Mouse (Mus musculus) lung, embryonic 14.5 days (tissue): ENCODE data around the gene Cse1l. TPM values are rescaled to one million over a fixed set of nuclear protein-coding genes. Genes with fewer than 3 reads are reported as not detected.

Experiments used
- ATAC-seq: fragments of 200-750 bp; cut with Nextera tagmentation; 2 replicates; pipeline ENCODE4 v1.8.0; 2017; ENCODE audit warnings: mild to moderate bottlenecking, moderate TSS enrichment, moderate library complexity; ENCODE audit not compliant: insufficient read depth
- DNase-seq: peaks from one replicate; pipeline ENCODE4 v3.0.0-alpha.2; 2015
- H3K27ac ChIP-seq: fragments of 300-500 bp; sonication (generic); 2 replicates; pipeline ENCODE4 v1.5.1; 2014; ENCODE audit warnings: low read depth, mild to moderate bottlenecking, moderate library complexity
- H3K27me3 ChIP-seq: fragments of 300-500 bp; sonication (generic); 2 replicates; pipeline ENCODE4 v1.6.1; 2014; ENCODE audit warnings: low read length, control low read depth; ENCODE audit not compliant: insufficient read depth
- H3K36me3 ChIP-seq: fragments of 300-500 bp; sonication (generic); 2 replicates; pipeline ENCODE4 v1.6.1; 2014; ENCODE audit warnings: control low read depth; ENCODE audit not compliant: insufficient read depth
- H3K4me1 ChIP-seq: fragments of 300-500 bp; sonication (generic); 2 replicates; pipeline ENCODE4 v1.6.1; 2014; ENCODE audit warnings: antibody characterized with exemption, control low read depth; ENCODE audit not compliant: insufficient read depth
- H3K4me2 ChIP-seq: fragments of 300-500 bp; sonication (generic); 2 replicates; pipeline ENCODE4 v1.6.1; 2014; ENCODE audit warnings: mild to moderate bottlenecking
- H3K4me3 ChIP-seq: fragments of 300-500 bp; sonication (generic); 2 replicates; pipeline ENCODE4 v1.5.1; 2014; ENCODE audit warnings: low read depth, low read length
- H3K9ac ChIP-seq: fragments of 300-500 bp; sonication (generic); 2 replicates; pipeline ENCODE4 v1.6.1; 2014
- H3K9me3 ChIP-seq: fragments of 300-500 bp; sonication (generic); 2 replicates; pipeline ENCODE4 v1.6.1; 2016; ENCODE audit warnings: low read depth, low read length, control low read depth
- CTCF ChIP-seq: IDR thresholded peaks from 2 replicates; pipeline ENCODE4 v1.5.1; 2016; ENCODE audit warnings: antibody characterized with exemption, low read depth
- WGBS: fragments of 180-500 bp; shearing (Covaris S2); extraction: QIAGEN DNeasy Blood & Tissue Kit; methylation state at CpG from one replicate; pipeline ENCODE4 v1.1.7; 2014; 5-methylcytosine and 5-hydroxymethylcytosine counted together
- polyA plus RNA-seq: library from polyadenylated mRNA; unstranded; fragments of >200 nt; fragmentation: Nextera tagmentation; extraction: Ambion mirVana; gene quantifications from 2 replicates; pipeline ENCODE4 v1.2.1, GENCODE M21; 2014

Gene Cse1l
- polyA plus RNA-seq, 1 experiment from 2014 or later, result 177 TPM

DNA sequence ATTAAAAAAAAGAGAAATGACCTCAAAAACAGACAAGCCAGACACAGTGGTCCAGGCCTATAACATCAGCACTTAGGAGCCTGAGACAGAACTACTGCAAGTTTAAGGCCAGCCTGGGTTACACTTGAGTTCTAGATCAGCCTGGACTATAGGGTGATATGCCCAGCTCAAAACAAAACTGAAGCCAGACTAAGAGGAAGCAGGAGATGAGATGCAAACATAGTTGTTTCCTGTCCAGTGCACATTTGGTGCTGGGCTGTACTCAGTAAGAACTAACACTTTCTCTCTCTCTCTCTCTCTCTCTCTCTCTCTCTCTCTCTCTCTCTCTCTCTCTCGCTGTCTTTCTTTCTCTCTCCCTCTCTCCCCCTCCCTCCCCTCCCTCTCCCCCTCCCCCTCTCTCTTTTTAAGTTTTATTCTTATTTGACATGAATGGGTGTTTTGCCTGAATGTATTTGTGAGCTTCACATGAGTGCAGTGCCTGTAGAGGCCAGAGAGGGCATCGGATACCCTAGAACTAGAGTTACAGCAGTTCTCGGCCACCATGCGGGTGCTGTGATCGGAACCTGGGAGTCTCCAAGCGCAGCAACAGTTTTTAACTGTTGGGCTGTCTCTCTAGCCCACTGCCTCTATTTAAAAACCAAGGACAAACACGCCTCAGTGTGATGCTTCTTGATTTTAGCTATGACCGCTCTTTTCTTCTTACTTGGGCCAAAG lies 4.9 kb upstream of the Cse1l start:
- ATAC-seq (no peak), DNase-seq (no peak)
- no peak for TF ChIP-seq CTCF
- 89% methylated on average over 8 of the region's 8 CpGs for WGBS
- H3K4me2 ChIP-seq, result no peak overlapping the region
- H3K4me3 ChIP-seq, result no peak overlapping the region
- no peak overlapping the region for H3K27ac ChIP-seq
- no peaks in the 10 kb centered on the region for H3K4me1 ChIP-seq
- H3K36me3 ChIP-seq, result peaks cover under 1% of the 10 kb centered on the region; the same call in 1 of the 2 replicates
- H3K9ac ChIP-seq, result no peak overlapping the region
- no peaks in the 10 kb centered on the region for H3K9me3 ChIP-seq
- H3K27me3 ChIP-seq, result no peaks in the 10 kb centered on the region

DNA sequence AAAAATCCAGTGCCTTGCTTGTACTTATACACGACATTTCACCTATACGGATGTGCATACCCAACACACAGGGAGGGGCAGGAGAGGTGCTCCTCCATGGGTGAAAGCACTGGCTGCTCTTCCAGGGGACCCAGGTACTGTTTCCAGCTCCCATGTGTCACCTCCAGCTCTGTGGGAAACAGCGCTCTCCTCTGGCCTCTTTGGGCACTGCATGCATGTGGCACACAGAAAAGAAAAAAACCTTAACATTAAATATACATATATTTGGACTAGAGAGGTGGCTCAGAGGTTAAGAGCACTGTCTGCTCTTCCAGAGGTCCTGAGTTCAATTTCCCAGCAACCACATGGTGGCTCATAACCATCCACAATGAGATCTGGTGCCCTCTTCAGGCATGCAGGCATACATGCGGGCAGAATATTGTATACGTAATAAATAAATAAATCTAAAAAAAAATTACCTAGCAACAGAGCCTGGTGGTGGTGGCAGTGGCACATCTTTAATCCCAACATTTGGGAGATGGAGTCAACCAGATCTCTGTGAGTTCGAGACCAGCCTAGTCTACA lies 2.0 kb upstream of the Cse1l start:
- H3K4me3 ChIP-seq, result no peak overlapping the region
- whole genome bisulfite sequencing, result 93% methylated on average over 6 of the region's 6 CpGs
- H3K9me3 ChIP-seq, result no peaks in the 10 kb centered on the region
- H3K27me3 ChIP-seq, result no peaks in the 10 kb centered on the region
- H3K4me2 ChIP-seq, result no peak overlapping the region
- DNase-seq (no peak), ATAC-seq (no peak)
- H3K36me3 ChIP-seq, result peaks cover 4% of the 10 kb centered on the region; the same call in 1 of the 2 replicates
- H3K9ac ChIP-seq, result no peak overlapping the region
- H3K27ac ChIP-seq, result no peak overlapping the region
- H3K4me1 ChIP-seq, result peaks cover 5% of the 10 kb centered on the region; the same call in 1 of the 2 replicates
- peak; percentile 18; the same call in 1 of the 2 replicates for TF ChIP-seq CTCF

DNA sequence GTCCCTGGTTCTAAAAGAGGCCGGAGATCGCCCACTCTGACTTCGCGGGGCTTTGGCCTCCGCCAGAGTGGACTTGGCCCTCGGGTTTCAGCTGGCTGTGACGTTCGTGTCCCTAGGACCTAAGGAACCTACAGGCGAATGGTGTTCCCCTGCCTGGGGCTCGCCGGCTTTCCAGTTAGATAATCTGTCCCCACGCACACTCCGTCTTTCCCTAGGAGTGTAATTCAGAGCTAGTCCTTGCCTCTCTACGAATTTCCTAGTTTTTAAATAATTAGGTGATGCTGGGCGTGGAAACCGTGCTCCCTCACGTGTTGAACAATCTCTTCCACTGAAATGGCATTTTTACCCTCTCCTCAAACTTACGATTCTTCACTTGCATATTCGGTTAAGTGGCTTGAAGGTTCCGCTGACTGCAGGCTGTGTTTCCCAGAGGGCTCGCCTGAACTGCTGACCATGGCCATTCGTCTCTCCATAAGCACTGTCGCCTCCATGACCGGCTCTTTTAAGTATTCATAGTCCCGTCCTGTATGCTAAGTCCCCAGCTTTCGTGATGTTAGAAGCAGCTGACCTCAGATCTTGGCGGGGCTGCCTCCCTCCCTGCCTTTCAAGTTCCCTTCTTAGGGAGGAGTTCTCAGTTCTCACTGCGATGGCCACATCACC lies 813 bp downstream of the Cse1l start:
- peak overlapping the region; percentile 93 for H3K9ac ChIP-seq
- DNase-seq (peak; percentile 19), ATAC-seq (peak; percentile 42; the same call in 1 of the 2 replicates)
- peaks cover 5% of the 10 kb centered on the region; the same call in 1 of the 2 replicates for H3K4me1 ChIP-seq
- TF ChIP-seq CTCF, result no peak
- peak overlapping the region; percentile 70 for H3K4me3 ChIP-seq
- H3K27me3 ChIP-seq, result no peaks in the 10 kb centered on the region
- H3K9me3 ChIP-seq, result no peaks in the 10 kb centered on the region
- under 1% methylated on average over 28 of the region's 28 CpGs for WGBS
- H3K27ac ChIP-seq, result peak overlapping the region; percentile 99
- H3K36me3 ChIP-seq, result peaks cover 12% of the 10 kb centered on the region
- peak overlapping the region; percentile 91 for H3K4me2 ChIP-seq

DNA sequence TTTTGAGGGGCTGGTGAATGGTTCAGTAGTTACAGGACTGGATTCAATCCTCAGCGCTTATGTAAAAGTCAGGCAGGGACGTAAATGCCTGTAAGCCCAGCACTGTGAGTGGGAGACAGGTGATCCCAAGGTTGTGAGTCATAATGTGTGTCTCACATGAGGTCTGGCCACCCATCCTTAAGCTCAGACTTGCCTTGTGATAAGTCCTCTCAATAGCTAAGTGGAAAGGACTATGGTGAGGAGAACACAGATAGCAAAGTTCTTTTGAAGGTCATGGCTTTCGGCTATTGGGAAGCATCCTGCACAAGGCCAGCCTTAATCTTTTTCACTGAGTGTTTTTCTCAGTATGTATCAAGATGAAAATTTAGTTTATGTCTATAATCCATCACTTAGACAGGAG lies 3.9 kb downstream of the Cse1l start:
- H3K4me1 ChIP-seq, result peaks cover 5% of the 10 kb centered on the region; the same call in 1 of the 2 replicates
- H3K27ac ChIP-seq, result no peak overlapping the region
- DNase-seq (no peak), ATAC-seq (no peak)
- H3K4me2 ChIP-seq, result no peak overlapping the region
- H3K27me3 ChIP-seq, result no peaks in the 10 kb centered on the region
- TF ChIP-seq CTCF, result no peak
- H3K4me3 ChIP-seq, result no peak overlapping the region
- H3K9me3 ChIP-seq, result no peaks in the 10 kb centered on the region
- WGBS, result 93% methylated on average over 3 of the region's 3 CpGs
- H3K36me3 ChIP-seq, result peaks cover 13% of the 10 kb centered on the region
- no peak overlapping the region for H3K9ac ChIP-seq

DNA sequence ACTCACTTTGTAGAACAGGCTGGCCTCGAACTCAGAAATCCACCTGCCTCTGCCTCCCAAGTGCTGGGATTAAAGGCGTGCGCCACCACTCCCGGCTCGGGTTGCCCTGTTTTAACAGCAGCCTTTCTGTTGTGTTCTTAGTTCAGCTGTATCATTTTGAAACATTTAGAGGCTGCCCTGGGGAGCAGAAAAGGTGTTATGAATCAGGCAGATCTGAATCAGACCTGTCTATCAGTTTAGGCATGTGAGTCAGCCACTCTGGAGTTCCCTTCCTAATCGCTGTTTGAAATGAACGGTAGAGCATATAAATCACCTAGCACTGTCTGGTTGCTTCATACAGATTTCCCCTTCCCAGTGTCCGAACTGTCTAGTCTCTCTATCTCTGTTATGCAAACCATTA lies 4.7 kb downstream of the Cse1l start:
- Histone ChIP-seq H3K27me3 (no peaks in the 10 kb centered on the region), H3K9ac (no peak overlapping the region), H3K9me3 (no peaks in the 10 kb centered on the region), H3K4me3 (no peak overlapping the region), H3K27ac (no peak overlapping the region), H3K4me2 (no peak overlapping the region), H3K36me3 (peaks cover 17% of the 10 kb centered on the region), H3K4me1 (peaks cover 5% of the 10 kb centered on the region; the same call in 1 of the 2 replicates)
- no peak for DNase-seq
- WGBS, result 84% methylated on average over 8 of the region's 8 CpGs
- TF ChIP-seq CTCF, result no peak
- ATAC-seq, result no peak

DNA sequence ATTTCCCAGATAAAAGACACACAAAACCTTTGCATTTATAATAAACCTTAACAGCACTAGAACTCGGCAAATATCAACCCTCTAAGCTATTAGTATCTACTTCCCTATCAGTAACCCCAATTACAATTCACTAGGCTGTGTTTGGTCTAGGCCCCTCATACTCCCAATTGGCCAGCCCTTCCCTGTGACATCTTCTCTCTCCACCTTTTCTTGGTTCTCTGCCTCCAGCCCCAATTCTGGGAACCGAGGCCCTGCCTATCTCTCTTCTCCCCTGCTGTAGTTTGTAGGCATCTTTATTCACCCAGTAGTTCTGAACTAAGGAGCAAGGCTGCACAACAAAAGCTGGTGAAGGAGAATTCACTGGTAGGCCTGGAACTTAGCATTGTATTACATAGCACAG lies 18.1 kb downstream of the Cse1l start:
- Histone ChIP-seq H3K4me2 (no peak overlapping the region), H3K9ac (no peak overlapping the region), H3K4me1 (no peaks in the 10 kb centered on the region), H3K9me3 (no peaks in the 10 kb centered on the region), H3K36me3 (peaks cover 89% of the 10 kb centered on the region), H3K27me3 (no peaks in the 10 kb centered on the region), H3K4me3 (no peak overlapping the region), H3K27ac (no peak overlapping the region)
- WGBS, result 89% methylated on average over 2 of the region's 2 CpGs
- ATAC-seq (no peak), DNase-seq (no peak)
- no peak for TF ChIP-seq CTCF

DNA sequence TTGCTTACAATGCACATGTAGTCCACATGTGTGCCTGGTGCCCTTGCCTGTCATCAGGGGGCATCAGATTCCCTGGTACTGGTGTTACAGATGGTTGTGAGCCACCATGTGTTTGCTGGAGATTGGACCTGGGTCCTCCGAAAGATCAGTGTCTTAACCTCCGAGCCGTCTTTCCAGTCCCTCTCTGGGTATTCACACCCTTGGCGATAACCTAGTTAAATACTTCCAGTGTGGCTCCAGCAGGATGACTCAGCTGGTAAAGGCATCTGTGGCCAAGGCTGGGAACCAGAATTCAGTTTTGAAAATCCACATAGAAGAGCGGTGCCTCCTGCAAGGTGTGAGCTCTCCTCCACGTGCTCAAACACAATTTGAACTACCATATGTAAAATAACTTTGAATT lies 28.1 kb downstream of the Cse1l start:
- peaks cover 90% of the 10 kb centered on the region for H3K36me3 ChIP-seq

More for the DNA sequence above, 28.1 kb downstream of the Cse1l start:
- Histone ChIP-seq H3K9me3 (no peaks in the 10 kb centered on the region), H3K9ac (no peak overlapping the region), H3K4me3 (no peak overlapping the region), H3K4me1 (no peaks in the 10 kb centered on the region), H3K27ac (no peak overlapping the region), H3K27me3 (no peaks in the 10 kb centered on the region), H3K4me2 (no peak overlapping the region)
- ATAC-seq (no peak), DNase-seq (no peak)
- no peak for TF ChIP-seq CTCF
- WGBS, result 91% methylated on average over 6 of the region's 6 CpGs
